Mouse (Mus musculus) ES-Bruce4 (cell line): ENCODE data around the gene Rph3a.
"Not testable (repeated sequence)": the region's sequence is repeated elsewhere in the genome, so short reads cannot be mapped to it uniquely, and the experiment has no call there.

ENCODE experiments used
- CTCF ChIP-seq: IDR thresholded peaks from one replicate; pipeline ENCODE4 v1.8.1; 2011; ENCODE audit warnings: low read depth, low read length
- EP300 ChIP-seq: IDR thresholded peaks from 2 replicates; pipeline ENCODE4 v1.6.1; 2011; ENCODE audit warnings: low read depth, low read length; ENCODE audit not compliant: insufficient read depth
- POLR2A ChIP-seq: IDR thresholded peaks from one replicate; pipeline ENCODE4 v1.8.1; 2011; ENCODE audit warnings: low read length; ENCODE audit not compliant: insufficient read depth

GRCm38 (mm10) chr5:120924520-120924919 lies 85.4 kb downstream of the Rph3a start:
- TF ChIP-seq CTCF, POLR2A, EP300: not testable (repeated sequence)
